Mouse (Mus musculus) stomach, postnatal 0 days (tissue): ENCODE measurements around the gene Gm26938. TPM values are rescaled to one million over a fixed set of nuclear protein-coding genes. Genes with fewer than 3 reads are reported as not detected.

Experiments
- ATAC-seq: fragments of 200-750 bp; cut with Nextera tagmentation; 2 replicates; pipeline ENCODE4 v1.8.0; 2017; ENCODE audit not compliant: low FRiP score, low TSS enrichment
- DNase-seq: peaks from one replicate; pipeline ENCODE4 v3.0.0-alpha.2; 2016; ENCODE audit warnings: low spot score
- H3K27ac ChIP-seq: fragments of 300-500 bp; sonication (generic); replicated peaks from 2 replicates; pipeline ENCODE4 v1.5.1; 2014; ENCODE audit warnings: mild to moderate bottlenecking, control low read depth
- H3K27me3 ChIP-seq: fragments of 300-500 bp; sonication (generic); 2 replicates; pipeline ENCODE4 v1.6.1; 2014; ENCODE audit warnings: low read length; ENCODE audit not compliant: control insufficient read depth, insufficient read depth
- H3K36me3 ChIP-seq: fragments of 300-500 bp; sonication (generic); 2 replicates; pipeline ENCODE4 v1.6.1; 2014; ENCODE audit warnings: low read length, mixed read lengths; ENCODE audit not compliant: control insufficient read depth, insufficient read depth
- H3K4me1 ChIP-seq: fragments of 300-500 bp; sonication (generic); replicated peaks from 2 replicates; pipeline ENCODE4 v1.6.1; 2014; ENCODE audit warnings: antibody characterized with exemption; ENCODE audit not compliant: control insufficient read depth, insufficient read depth
- H3K4me2 ChIP-seq: fragments of 300-500 bp; sonication (generic); replicated peaks from 2 replicates; pipeline ENCODE4 v1.6.1; 2014; ENCODE audit warnings: low read depth, mild to moderate bottlenecking, control low read depth, moderate library complexity
- H3K4me3 ChIP-seq: fragments of 300-500 bp; sonication (generic); 2 replicates; pipeline ENCODE4 v1.5.1; 2014; ENCODE audit warnings: low read depth, low read length, control low read depth
- H3K9ac ChIP-seq: fragments of 300-500 bp; sonication (generic); 2 replicates; pipeline ENCODE4 v1.6.1; 2014; ENCODE audit warnings: mild to moderate bottlenecking, low read length, control low read depth, mixed read lengths
- H3K9me3 ChIP-seq: fragments of 300-500 bp; sonication (generic); 2 replicates; pipeline ENCODE4 v1.6.1; 2016; ENCODE audit warnings: low read length; ENCODE audit not compliant: control insufficient read depth
- CTCF ChIP-seq: IDR thresholded peaks from 2 replicates; pipeline ENCODE4 v1.5.1; 2016; ENCODE audit warnings: antibody characterized with exemption, low read depth, mild to moderate bottlenecking, moderate library complexity
- EP300 ChIP-seq: optimal IDR thresholded peaks from 2 replicates; pipeline ENCODE3; 2016; ENCODE audit warnings: antibody characterized with exemption
- WGBS: fragments of 180-500 bp; shearing (Covaris S2); extraction: QIAGEN DNeasy Blood & Tissue Kit; methylation state at CpG from one replicate; pipeline ENCODE4 v1.1.7; 2014; 5-methylcytosine and 5-hydroxymethylcytosine counted together
- polyA plus RNA-seq: library from polyadenylated mRNA; unstranded; fragments of >200 nt; fragmentation: Nextera tagmentation; extraction: Ambion mirVana; gene quantifications from 2 replicates; pipeline ENCODE4 v1.2.1, GENCODE M21; 2015

The Gm26938 gene
- polyA plus RNA-seq, 1 experiment from 2014 or later, result not detected

GRCm38 (mm10) chr5:139796900-139797299 lies 29.3 kb downstream of the Gm26938 start:
- Histone ChIP-seq H3K27ac (peak overlapping the region; percentile 89), H3K36me3 (peaks cover 21% of the 10 kb centered on the region), H3K4me3 (peak overlapping the region; percentile 24), H3K4me2 (peak overlapping the region; percentile 43), H3K9ac (peak overlapping the region; percentile 35), H3K27me3 (no peaks in the 10 kb centered on the region), H3K9me3 (no peaks in the 10 kb centered on the region), H3K4me1 (peaks cover 30% of the 10 kb centered on the region)
- peak; percentile 89 for DNase-seq
- TF ChIP-seq CTCF, result no peak
- no peak for TF ChIP-seq EP300
- ATAC-seq, result peak; percentile 74
- 5% methylated on average over 13 of the region's 13 CpGs for WGBS

- TF ChIP-seq CTCF, result no peak
- TF ChIP-seq EP300, result no peak
- Histone ChIP-seq H3K9me3 (no peaks in the 10 kb centered on the region), H3K36me3 (peaks cover 21% of the 10 kb centered on the region), H3K4me2 (peak overlapping the region; percentile 43), H3K9ac (0 out of 2 replicates have a peak overlapping the region, but pooled peaks have one; percentile 23), H3K27ac (peak overlapping the region; percentile 79), H3K4me1 (peaks cover 30% of the 10 kb centered on the region), H3K4me3 (no peak overlapping the region), H3K27me3 (no peaks in the 10 kb centered on the region)
- DNase-seq (peak; percentile 34), ATAC-seq (no peak)
- 61% methylated on average over 9 of the region's 9 CpGs for WGBS
Observed at GRCm38 (mm10) chr5:139796001-139796620, 30.1 kb downstream of the Gm26938 start.

GRCm38 (mm10) chr5:139794938-139795337 lies 31.3 kb downstream of the Gm26938 start:
- H3K4me2 ChIP-seq, result no peak overlapping the region
- peaks cover 9% of the 10 kb centered on the region; the same call in 1 of the 2 replicates for H3K36me3 ChIP-seq
- WGBS, result 54% methylated on average over 10 of the region's 10 CpGs
- H3K9ac ChIP-seq, result 0 out of 2 replicates have a peak overlapping the region, but pooled peaks have one; percentile 27
- no peaks in the 10 kb centered on the region for H3K27me3 ChIP-seq
- no peak for TF ChIP-seq CTCF
- TF ChIP-seq EP300, result no peak
- ATAC-seq (peak; percentile 8), DNase-seq (peak; percentile 49)
- peaks cover 30% of the 10 kb centered on the region for H3K4me1 ChIP-seq
- H3K27ac ChIP-seq, result peak overlapping the region; percentile 49; the same call in 1 of the 2 replicates
- H3K9me3 ChIP-seq, result no peaks in the 10 kb centered on the region
- H3K4me3 ChIP-seq, result no peak overlapping the region

GRCm38 (mm10) chr5:139794137-139794536 lies 32.1 kb downstream of the Gm26938 start:
- Histone ChIP-seq H3K4me2 (peak overlapping the region; percentile 99), H3K9me3 (no peaks in the 10 kb centered on the region), H3K27ac (peak overlapping the region; percentile 98), H3K4me1 (peaks cover 30% of the 10 kb centered on the region), H3K9ac (peak overlapping the region; percentile 54), H3K36me3 (peaks cover 2% of the 10 kb centered on the region; the same call in 1 of the 2 replicates), H3K27me3 (no peaks in the 10 kb centered on the region), H3K4me3 (no peak overlapping the region)
- 78% methylated on average over 5 of the region's 5 CpGs for WGBS
- ATAC-seq, result no peak
- no peak for DNase-seq
- TF ChIP-seq EP300 (no peak), CTCF (no peak)

- Histone ChIP-seq H3K9ac (peak overlapping the region; percentile 95), H3K9me3 (no peaks in the 10 kb centered on the region), H3K4me1 (peaks cover 30% of the 10 kb centered on the region), H3K36me3 (no peaks in the 10 kb centered on the region), H3K4me2 (peak overlapping the region; percentile 99), H3K27me3 (no peaks in the 10 kb centered on the region), H3K4me3 (peak overlapping the region; percentile 84), H3K27ac (peak overlapping the region; percentile 98)
- WGBS, result 16% methylated on average over 11 of the region's 11 CpGs
- DNase-seq (peak; percentile 83), ATAC-seq (peak; percentile 46)
- TF ChIP-seq EP300 (no peak), CTCF (no peak)
Observed at GRCm38 (mm10) chr5:139793338-139794089, 32.7 kb downstream of the Gm26938 start.
